Mouse (Mus musculus) heart, adult 2 months (tissue): ENCODE measurements around the gene Ankar.

Experiments
- CTCF ChIP-seq: fragments of 200-600 bp; IDR thresholded peaks from 2 replicates; pipeline ENCODE4 v1.8.1; 2022; ENCODE audit warnings: antibody characterized with exemption, mild to moderate bottlenecking, moderate library complexity
- EP300 ChIP-seq: fragments of 200-500 bp; IDR thresholded peaks from 2 replicates; pipeline ENCODE4 v1.6.1; 2011; ENCODE audit warnings: low read depth, low read length, control low read depth; ENCODE audit not compliant: insufficient read depth

- TF ChIP-seq EP300 = no peak
- TF ChIP-seq CTCF = no peak
These were observed 24.0 kb upstream of the Ankar start for GRCm38 (mm10) chr1:72724354-72724753.
